Mouse (Mus musculus) ovary, adult 18-20 months (tissue): ENCODE results near the gene Cpa5.

Source experiments
- DNase-seq: peaks from one replicate; pipeline ENCODE4 v3.0.0; 2022; ENCODE audit warnings: low spot score, mixed read lengths

Gene Cpa5

GRCm38 (mm10) chr6:30604342-30604867 is 6.4 kb upstream of the Cpa5 start:
- DNase-seq, result no peak

GRCm38 (mm10) chr6:30605111-30605510 is 5.7 kb upstream of the Cpa5 start:
- DNase-seq, result no peak

- no peak for DNase-seq
Observed at GRCm38 (mm10) chr6:30605672-30606071, 5.1 kb upstream of the Cpa5 start.

DNA sequence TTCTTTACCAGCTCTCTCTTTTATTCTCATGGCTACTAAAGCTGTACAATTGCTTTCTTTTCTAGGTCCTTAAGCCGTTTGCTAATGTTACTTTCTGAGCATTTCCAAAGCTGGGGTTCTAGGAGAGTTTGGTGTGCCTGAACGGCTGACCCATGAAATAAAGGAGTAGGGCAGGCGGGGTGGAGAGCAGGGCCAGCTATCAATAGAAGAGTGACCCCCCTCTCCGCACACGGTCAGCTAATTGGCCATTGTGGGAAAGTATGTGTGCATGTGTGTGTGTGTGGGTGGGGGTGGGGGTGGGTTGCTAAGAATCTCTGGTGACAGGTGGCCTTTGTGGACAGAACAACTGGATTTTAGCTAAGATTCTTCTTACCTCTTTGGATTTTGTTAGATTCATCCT is 402 bp downstream of the Cpa5 start:
- no peak for DNase-seq

- DNase-seq, result no peak
Observed at GRCm38 (mm10) chr6:30614251-30614650, 3.4 kb downstream of the Cpa5 start.

GRCm38 (mm10) chr6:30615741-30616140 is 4.9 kb downstream of the Cpa5 start:
- no peak for DNase-seq

GRCm38 (mm10) chr6:30616491-30616941 is 5.7 kb downstream of the Cpa5 start:
- no peak for DNase-seq

GRCm38 (mm10) chr6:30617020-30617958 is 6.5 kb downstream of the Cpa5 start:
- no peak for DNase-seq

GRCm38 (mm10) chr6:30617959-30618590 is 7.3 kb downstream of the Cpa5 start:
- DNase-seq, result no peak

DNA sequence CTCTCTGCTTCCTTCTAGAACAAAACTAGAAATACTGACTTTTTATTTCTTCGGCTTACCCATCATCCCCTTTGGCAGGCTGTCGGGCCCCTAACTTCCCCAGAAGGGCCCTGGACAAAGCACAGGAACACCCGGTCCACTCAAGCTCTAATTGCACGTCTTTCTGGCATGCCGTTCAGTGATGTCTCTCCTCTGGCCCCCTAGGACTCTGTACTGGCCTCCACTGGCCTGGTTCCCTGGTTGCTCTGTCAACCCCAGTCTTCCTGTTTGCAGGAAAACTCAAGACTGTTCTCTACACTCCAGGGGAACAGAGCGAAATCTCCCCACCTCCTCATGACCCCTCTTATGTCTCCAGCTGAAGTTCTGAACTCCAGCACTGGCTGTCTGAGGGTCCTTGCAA is 7.9 kb downstream of the Cpa5 start:
- DNase-seq, result no peak

DNA sequence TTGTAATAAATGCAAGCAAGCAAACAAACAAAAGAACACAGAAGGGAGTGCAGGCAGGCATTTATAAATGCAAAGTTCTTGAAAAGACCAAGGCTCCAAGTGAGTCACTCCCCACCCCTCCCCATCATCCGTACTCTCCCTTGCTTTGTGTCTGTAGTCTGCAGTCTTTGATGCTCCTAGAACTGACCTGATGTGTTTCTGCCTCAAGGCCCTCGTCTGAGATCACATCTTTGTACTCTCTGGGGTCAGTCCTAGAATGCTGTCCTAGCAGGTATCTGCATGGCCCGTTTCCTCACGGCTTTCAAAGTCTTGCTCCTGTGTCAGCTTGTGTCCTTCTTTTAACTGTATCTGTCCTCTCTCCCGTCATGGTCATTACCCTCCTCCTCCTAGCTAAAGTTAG is 8.8 kb downstream of the Cpa5 start:
- no peak for DNase-seq

DNA sequence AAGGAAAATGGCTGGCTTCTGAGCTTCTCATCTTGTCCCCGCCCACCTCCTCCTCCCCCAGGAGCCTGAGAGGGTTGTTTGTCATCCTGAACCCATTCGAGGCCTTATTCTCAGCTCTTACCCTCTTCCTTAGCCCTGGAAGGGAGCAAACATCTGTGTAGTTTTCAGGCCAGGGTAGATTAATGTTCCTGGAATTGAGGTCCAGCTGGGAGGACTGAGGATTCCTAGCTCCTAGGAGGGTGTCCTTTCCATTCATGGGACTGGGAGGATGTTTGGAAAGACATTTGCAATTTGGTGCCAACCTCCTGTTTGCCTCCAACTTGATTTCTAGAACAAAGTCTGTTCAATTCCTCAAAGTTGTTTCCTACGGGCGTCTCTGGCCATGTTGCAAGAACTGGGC is 9.8 kb downstream of the Cpa5 start:
- DNase-seq, result no peak

DNA sequence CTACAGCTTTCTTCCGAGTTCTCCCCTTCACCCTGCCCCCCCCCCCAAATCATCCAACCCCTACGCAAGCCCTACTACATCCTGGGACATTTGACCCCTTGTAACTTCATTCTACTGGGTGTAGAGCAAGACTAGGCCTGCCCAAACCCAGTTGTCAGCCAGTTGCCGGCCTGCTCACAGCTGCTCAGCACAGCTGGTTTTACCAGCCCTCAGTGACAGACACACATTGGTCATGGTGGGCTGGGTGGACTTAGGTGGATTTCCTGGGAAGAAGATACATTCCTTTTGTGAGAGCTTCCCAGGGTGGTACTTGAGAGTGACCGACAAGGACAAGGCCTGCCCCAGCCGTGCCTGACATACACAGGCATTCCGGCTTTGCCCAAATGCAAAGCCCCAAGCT is 10.2 kb downstream of the Cpa5 start:
- no peak for DNase-seq

DNA sequence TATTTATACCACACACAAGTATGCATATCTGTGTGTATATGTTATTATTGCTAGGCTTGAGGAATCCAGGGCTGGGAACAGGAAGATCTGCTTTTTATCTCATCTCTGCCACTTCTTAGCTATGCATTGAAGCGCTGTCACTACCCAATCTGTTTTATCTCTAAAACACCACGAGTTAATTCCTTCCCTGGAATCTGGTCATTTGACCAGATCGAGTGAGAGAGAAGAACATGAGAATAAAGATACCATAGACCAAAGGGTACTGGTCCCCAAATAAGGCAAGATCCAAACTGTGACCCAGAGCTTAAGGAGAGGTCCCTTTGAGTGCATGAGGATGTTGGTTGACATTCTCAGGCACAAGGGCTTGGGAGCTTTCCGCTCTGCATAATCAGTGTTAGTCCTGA is 11.2 kb downstream of the Cpa5 start:
- no peak for DNase-seq

- DNase-seq, result no peak
Observed at GRCm38 (mm10) chr6:30624763-30625162, 14.0 kb downstream of the Cpa5 start.

GRCm38 (mm10) chr6:30628152-30628551 is 17.3 kb downstream of the Cpa5 start:
- no peak for DNase-seq

DNA sequence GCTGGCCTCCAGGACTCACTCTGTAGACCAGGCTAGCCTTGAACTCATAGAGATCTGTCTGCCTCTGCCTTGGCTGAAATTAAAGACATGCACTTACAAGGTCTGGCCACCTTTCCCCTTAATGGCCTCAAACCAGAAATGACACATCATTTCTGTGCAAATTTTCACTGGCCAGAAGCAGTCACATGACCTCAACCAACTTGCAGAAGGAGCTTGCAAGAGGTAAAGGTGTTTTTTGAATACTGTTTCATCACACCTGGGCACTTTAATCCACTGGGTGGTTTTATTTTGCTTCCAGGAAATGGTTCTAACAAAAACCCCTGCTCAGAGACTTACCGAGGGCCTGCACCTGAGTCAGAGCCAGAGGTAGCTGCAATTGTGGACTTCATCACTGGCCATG is 19.2 kb downstream of the Cpa5 start:
- DNase-seq, result no peak

DNA sequence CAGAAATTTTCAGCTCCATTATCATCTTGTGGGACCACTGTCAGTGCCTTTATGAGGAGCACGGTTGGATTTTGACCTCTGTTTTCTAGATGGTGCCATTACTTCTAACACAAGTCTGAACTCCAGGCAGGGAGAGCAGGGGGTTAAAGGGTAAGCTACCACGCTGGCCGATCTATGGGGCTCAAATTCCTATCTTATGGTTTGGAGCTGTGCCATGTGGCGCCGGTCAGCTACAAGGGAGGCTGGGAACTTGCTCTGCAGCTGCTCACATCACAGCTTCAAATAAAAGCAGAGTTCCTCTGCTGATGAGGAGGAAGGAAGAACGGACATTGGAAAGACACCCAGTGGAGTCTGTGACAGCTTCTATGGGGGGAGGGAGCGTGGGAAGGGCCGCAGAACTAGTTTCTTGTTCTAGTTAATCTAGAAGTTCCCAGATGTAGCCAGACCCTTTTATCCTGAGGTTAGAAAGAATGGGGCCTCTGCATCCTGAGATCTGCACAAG is 24.6 kb downstream of the Cpa5 start:
- DNase-seq, result no peak

DNA sequence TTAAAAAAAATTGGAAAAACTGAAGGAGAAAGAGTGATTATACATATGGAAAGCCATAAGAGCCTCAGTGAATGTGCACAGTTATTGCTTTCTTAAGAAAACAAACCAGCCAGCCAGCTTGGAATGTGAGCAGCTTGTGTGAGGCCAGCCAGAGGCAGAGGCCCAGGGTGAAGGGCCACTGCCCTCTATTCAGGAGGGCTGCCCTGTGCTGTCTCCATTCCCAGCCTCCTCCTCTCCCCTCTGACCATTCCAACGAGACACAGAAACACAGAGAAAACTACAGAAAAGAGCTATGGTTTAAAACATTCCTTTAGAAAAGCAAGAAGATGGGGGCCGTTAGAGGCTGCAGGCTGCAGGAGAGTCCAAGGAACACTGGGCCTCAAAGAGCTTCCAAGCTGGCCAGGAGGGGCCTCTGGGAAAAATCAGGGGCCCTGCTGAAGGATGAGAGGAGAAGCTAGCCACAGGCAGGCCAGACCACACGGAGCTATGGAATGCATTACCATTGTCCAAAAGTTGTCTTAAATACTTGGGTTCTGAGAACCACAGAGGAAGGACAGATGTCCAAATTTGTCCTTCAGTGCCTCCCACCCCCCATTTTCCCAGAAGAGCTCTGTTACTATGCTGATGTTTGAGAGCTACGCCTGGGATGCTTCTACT is 25.5 kb downstream of the Cpa5 start:
- no peak for DNase-seq

- no peak for DNase-seq
Observed at GRCm38 (mm10) chr6:30638674-30639268, 28.0 kb downstream of the Cpa5 start, which contains the start of gene Cpa1. Gene Cpa1, plus strand, starts transcription at chr6:30639218.

DNA sequence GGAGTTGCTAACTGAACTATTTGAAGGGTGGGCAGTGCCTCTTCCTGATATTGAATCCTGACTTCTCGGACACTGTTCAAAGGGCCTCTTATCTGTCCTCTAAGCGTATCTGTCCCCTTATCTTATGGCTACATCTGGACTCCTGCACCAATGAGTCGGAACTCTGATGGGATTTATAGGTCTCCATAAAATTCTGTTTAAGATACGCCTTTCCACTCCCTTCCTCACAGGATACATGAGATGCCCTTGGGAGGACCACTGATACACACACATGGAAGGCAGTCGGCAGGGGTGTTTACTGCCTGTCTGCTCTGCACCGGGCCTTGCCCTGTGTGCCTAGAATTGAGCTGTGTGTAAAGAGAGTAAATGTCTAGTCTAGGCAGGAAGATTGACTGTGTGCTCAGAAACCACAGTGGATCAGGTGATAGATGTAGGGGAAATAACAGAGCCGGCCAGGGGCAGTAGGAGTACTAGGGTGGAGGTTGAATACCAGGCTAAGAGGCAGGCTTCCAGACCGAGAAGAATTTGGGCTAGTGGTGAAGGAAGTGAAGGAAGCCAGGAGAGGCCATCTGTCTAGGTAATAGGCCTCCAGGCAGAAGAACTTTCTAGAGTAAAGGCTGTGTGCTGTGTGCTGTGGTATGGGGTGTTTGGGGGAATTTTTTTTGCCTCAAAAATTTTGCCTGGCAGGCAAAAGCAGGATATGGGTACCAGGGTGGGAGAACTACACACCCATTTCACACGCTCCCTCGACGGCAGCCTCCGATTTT is 33.1 kb downstream of the Cpa5 start:
- DNase-seq, result no peak
